Mouse (Mus musculus): ENCODE data around the gene Sema5b.

Sema5b gene

DNA sequence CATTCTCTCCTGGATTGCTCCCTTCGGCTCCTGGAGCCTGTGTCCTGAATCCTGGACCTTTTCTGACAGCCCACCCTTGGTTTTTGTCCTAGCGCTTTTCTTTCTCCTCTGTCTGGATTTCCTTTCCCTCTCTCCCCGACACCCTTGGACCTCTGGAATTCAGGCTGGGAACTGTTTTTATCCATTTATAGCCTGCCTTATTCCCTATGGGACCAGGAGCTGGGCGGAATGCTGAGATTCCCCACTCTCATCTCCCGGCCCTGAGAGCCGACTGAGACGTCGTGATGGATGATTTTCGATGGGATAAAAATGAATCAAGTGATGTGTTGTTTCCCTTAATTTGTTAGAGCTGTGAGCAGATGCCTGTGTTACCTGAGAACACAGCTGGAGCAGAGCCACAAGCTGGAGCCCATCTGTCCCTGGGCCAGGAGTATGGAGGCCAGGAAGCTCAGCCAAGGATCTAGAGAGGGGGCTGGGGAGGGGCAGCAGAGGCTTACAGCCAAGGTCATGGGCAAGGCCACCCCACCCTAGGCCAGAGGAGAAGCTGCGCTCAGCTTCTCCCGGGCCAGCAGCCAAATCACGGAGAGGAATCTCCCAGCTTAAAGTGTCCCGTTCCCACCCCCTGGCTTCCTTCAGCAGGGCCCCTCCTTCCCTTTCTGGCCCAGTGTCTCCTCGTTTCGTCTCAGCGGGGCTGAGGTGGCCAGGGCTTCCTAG is 89.7 kb downstream of the Sema5b start:
- no peak for ATAC-seq (ENCODE audit: low TSS enrichment)

- no peak for ATAC-seq (ENCODE audit: low TSS enrichment)
These were observed 92.1 kb downstream of the Sema5b start for GRCm38 (mm10) chr16:35633058-35633457.

- no peak for ATAC-seq (ENCODE audit: low TSS enrichment)
These were observed 94.0 kb downstream of the Sema5b start for GRCm38 (mm10) chr16:35634971-35635370.

GRCm38 (mm10) chr16:35639505-35639904 is 98.6 kb downstream of the Sema5b start:
- no peak for ATAC-seq (ENCODE audit: low TSS enrichment)

DNA sequence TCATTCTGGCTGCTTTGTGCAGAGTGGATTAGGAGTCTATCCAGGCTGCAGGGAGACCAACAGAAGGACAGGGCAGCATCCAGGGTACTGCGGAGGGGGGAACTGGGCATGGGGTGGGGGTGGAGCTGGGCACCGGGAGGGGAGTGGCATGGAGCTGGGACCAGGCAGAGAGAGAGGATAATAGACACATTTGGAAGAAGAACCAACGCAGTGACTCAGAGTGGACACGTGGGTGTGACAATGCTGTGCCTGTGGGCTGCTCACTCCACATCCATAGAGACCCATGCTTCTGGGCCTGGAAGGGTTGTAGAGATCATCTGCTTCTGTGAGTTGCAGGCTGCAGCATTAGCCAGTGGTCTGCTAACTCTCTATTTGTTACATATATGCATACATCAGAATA is 107.9 kb downstream of the Sema5b start:
- ATAC-seq (ENCODE audit: low TSS enrichment): peak; percentile 80

GRCm38 (mm10) chr16:35652206-35652605 is 111.3 kb downstream of the Sema5b start:
- ATAC-seq (ENCODE audit: low TSS enrichment): no peak

- no peak for ATAC-seq (ENCODE audit: low TSS enrichment)
These were observed 111.8 kb downstream of the Sema5b start for GRCm38 (mm10) chr16:35652706-35653105.

DNA sequence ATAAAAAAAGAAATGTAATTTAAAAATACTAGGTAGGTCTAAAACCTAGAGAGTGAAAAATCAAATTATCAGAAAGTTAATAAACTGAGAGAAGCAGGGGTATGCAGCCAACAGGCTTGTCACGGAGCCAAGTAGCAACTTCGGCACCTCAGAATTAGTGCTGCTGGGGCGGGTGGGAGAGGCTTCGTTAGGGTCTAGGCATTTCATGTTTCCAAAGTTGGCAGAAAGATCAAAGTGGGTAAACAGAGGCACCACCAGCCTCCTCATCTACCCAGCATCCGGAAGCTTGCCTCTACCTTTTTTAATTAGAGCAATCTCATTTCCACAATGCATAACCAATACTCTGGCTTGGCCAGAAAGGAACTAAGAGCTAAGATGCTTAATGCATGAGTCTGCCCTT is 113.0 kb downstream of the Sema5b start:
- no peak for ATAC-seq (ENCODE audit: low TSS enrichment)

DNA sequence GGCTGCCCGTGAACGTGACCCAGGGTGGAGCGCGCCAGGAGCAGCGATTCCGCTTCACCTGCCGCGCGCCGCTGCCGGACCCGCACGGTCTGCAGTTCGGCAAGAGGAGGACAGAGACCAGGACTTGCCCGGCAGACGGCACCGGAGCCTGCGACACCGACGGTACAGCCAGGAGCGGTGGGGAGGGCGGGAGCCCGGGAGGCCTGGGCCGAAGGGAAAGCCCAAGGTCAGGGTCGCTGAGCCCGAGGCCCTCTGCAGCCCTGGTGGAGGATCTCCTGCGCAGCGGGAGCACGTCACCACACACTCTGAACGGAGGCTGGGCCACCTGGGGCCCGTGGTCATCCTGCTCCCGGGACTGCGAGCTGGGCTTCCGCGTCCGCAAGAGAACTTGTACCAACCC is 119.3 kb downstream of the Sema5b start:
- ATAC-seq (ENCODE audit: low TSS enrichment): no peak

DNA sequence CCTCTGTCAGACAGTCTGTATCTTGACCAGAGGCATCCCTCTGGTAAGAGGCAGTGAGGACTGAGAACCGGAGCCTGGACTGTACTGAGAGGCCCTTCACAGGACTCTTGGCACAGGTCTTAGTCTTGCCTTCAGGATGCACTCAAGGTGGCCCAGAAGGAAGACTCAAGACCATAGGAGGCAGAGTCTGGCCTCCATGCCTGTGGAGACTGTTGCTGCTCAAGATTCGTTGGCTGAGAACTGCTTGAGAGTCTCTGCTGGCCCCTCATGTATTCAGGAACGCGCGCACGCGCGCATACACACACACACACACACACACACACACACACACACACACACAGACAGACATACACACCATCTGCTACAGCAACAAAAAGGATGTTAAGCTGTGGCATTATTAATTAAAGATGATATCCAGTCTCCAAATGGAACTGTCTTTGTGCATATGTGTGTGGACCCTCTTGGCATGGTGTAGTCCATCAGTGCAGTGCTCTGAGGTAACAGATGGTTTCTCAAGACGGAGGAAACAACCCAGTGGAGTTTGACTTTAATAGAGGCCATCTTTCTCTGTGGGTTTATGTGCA is 123.0 kb downstream of the Sema5b start:
- ATAC-seq (ENCODE audit: low TSS enrichment): no peak

GRCm38 (mm10) chr16:35664847-35665246 is 123.9 kb downstream of the Sema5b start:
- ATAC-seq (ENCODE audit: low TSS enrichment): no peak

GRCm38 (mm10) chr16:35677511-35678113 is 136.7 kb downstream of the Sema5b start:
- ATAC-seq (ENCODE audit: low TSS enrichment): no peak

DNA sequence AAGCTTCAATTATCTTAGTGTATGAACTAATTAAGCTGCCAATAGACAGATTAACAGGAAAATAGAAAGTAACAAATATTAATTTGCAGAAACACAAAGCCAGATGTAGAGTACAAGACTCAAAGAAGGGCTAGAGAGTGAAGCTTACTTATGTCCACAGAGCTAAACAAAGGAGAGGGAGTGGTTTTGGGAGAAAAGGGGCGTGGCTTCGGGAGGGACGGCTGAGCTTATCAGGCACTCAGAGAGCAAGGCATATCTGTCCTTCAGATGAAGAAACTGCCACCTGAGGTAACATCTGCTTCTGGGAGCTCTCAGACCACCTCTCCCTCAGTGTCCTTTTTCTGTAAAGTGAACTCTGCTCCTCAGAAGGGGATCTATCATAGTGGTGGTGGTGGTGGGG is 137.5 kb downstream of the Sema5b start:
- no peak for ATAC-seq (ENCODE audit: low TSS enrichment)

- ATAC-seq (ENCODE audit: low TSS enrichment): no peak
These were observed 140.6 kb downstream of the Sema5b start for GRCm38 (mm10) chr16:35681327-35682108.

- ATAC-seq (ENCODE audit: low TSS enrichment): no peak
These were observed 144.1 kb downstream of the Sema5b start for GRCm38 (mm10) chr16:35685027-35685426.

- no peak for ATAC-seq (ENCODE audit: low TSS enrichment)
These were observed 145.5 kb downstream of the Sema5b start for GRCm38 (mm10) chr16:35686491-35686890.

- no peak for ATAC-seq (ENCODE audit: low TSS enrichment)
These were observed 150.7 kb downstream of the Sema5b start for GRCm38 (mm10) chr16:35691606-35692005.

DNA sequence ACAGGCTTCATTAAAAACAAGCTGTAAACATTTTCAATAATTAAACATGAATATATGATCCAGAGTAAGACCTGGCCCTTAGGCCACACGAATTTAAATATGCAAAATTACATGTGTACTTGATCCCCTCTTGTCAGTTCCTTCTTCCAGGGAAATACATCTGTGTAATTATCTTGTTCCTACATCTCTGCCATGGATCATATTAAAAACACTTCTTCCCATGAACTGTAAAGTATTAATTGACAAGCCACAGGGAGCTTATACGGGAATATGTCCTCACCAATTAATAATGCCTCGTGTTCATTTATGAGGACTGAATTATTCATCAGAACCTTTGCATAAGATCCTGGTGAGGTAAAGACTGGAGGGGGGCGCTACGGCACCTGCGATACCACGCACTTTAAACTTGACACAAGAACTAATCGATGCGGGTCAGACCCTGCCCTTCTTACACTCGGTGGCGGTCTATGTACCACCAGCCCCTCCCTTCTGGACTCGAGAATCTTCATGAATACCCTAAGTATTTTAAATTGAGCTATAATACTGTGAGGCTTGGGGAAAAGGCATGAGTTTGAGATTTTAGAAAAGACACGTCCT is 153.4 kb downstream of the Sema5b start:
- ATAC-seq (ENCODE audit: low TSS enrichment): no peak

GRCm38 (mm10) chr16:35696103-35696502 is 155.2 kb downstream of the Sema5b start:
- no peak for ATAC-seq (ENCODE audit: low TSS enrichment)

DNA sequence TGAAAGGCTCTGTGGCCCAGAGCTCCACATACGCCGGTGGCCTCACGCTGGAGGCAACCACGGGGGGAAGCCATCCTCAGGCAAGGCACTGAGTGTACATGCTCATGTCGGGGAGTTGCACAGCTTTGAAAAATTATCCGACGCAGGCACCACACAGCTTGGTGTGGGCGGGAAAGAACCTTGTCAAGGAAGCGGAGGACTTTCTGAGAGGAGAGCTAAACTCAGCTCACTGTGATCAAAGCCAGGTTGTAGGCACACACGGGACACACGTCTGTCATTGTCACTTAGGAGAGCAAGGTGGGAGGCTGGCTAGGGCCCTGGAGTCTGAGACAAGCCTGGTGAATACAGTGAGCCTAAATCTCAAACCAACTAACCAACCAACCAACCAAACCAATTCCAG is 160.9 kb downstream of the Sema5b start:
- peak; percentile 97 for ATAC-seq (ENCODE audit: low TSS enrichment)

DNA sequence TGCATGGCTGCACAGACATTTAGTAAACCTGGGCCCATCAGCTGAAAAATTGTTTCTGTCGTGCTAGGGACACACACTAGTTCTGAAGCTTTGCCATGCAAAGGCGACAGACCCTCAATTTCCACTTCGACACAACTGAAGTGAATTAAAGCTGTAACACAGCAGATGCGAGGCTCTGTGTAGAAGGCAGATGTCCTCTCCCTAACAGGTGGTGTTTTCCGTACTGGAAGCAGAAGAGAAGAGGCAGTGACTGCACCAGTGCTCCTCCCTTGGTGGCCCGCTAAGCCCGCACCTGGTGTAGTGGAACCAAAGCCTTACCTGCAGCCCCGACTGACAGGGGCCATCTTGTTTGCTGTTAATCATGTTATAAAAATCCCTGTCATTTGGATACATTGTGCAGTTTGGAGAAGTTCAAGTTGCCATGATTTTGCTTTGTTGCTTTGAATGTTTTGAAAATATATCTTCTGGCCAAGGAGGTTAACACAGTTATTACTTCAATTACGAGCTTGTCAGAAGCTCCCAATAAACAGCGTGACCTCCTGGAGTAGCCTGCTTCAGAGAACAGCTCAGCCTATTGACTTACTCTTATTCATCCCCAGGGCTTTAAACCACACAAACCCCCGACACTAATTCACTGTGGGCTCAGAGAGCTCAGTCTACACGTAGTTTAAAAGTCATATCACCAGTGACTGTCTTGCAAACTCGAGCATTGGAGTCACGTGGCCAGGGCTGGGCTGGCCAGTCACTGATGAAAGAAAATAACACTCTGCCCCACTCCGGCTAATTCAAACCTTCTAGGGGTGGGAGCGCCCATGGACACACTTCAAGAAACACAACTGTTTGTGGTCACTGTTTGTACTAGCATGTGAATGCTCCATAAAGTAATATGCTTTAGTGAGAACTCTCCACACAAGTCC is 163.1 kb downstream of the Sema5b start:
- ATAC-seq (ENCODE audit: low TSS enrichment): no peak

Measured in frontal cortex, adult (tissue).